Mouse (Mus musculus): Measurements from ENCODE around the gene Gm45062.

- TF ChIP-seq POLR2A (IDR thresholded peaks at IDR 0.05; ENCODE audit: control insufficient read depth, extremely low read depth, insufficient read depth, low read length, poor library complexity) (no peak), CTCF (IDR thresholded peaks at IDR 0.05; ENCODE audit: borderline replicate concordance, control insufficient read depth, extremely low read depth, insufficient read depth, low read length, poor library complexity) (no peak)
These were observed 115.0 kb downstream of the Gm45062 start for GRCm38 (mm10) chr6:8374290-8374689.

Data from thymus, adult 2 months (tissue).